Mouse (Mus musculus): ENCODE measurements around the gene Socs4.

DNA sequence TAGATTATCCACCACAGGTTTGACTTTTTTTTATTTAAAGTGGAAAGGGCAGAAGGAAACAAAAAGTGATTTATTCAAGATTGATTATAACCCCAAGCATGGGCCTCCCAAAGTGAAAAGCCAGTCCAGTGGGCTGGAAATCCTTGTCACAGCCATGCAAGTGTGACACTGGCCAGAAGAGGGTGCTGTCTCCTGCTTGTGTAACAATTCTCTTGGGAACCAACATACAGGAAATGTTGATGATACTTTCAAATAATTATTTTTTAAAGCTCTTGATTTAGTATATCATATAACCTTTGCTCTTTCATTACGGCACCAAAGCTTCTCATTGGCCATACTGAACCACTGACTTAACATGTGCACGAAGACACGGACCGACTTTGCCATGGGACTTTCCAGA lies 58.1 kb downstream of the Socs4 start:
- peak; percentile 88 for TF ChIP-seq CTCF (IDR thresholded peaks at IDR 0.05)
- TF ChIP-seq POLR2A (IDR thresholded peaks at IDR 0.05; ENCODE audit: insufficient read depth, low read depth, low read length) = no peak

Measured in heart, adult 2 months (tissue).